Mouse (Mus musculus) urinary bladder, postnatal 14 days (tissue): ENCODE measurements around the gene Nadsyn1.

Source experiments
- DNase-seq: peaks from one replicate; pipeline ENCODE4 v3.0.0; 2021; ENCODE audit warnings: low spot score

Nadsyn1 gene

DNA sequence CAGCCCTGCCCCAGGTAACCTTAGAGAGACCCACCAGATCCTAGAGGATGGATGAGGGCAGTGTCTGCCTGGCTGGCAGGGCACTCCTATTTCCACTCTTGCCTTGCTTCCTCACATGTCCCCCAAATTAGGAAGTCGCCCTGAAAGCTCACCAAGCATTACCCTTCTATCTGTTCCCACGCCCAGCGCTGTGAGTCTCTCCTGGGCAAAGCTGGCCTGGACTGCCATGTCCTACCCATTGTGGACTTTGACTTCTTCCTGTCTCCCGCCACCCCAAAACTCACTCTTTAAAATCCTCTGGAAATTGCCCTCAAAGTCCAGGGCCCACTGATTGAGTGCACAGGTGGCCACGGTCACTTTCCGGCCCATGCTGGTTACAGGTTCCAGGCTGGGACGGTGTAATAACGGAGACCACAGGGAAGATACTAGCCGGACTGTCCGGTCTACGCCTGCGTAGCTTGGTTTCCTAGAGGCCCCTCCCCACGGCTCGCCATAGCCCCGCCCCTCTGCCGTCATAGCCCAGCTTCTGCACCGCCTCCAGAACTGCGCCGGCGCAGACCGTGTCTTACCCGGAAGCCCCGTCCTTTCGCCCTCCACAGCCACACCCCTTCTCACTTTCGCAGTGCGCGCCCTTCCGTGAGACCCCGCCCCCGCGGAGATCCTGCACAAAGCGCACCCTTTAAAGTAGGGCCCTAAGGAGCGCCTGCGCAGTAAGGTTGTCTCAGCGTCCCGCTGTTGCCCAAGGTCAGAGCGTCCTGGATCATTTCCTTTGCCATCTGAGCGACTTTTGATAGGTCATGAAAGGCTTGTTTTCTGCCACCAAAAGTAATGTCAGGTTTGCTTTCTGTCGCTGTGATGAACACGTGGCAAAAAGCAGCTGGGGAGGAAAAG, at the start of gene Nadsyn1, which contains the start of gene Dhcr7:
Nadsyn1 (minus strand) TSS at position 475 of the 891 bp plus-strand sequence.
Dhcr7 (plus strand) TSS at position 771 of the 891 bp plus-strand sequence.
- DNase-seq: peak; percentile 99

GRCm38 (mm10) chr7:143868874-143869273, 46.2 kb upstream of the Nadsyn1 start:
- DNase-seq: no peak

GRCm38 (mm10) chr7:143866538-143866937, 43.9 kb upstream of the Nadsyn1 start, which contains the start of gene Gm498:
TSS of gene Gm498 (plus strand) at chr7:143866838.
- no peak for DNase-seq

DNA sequence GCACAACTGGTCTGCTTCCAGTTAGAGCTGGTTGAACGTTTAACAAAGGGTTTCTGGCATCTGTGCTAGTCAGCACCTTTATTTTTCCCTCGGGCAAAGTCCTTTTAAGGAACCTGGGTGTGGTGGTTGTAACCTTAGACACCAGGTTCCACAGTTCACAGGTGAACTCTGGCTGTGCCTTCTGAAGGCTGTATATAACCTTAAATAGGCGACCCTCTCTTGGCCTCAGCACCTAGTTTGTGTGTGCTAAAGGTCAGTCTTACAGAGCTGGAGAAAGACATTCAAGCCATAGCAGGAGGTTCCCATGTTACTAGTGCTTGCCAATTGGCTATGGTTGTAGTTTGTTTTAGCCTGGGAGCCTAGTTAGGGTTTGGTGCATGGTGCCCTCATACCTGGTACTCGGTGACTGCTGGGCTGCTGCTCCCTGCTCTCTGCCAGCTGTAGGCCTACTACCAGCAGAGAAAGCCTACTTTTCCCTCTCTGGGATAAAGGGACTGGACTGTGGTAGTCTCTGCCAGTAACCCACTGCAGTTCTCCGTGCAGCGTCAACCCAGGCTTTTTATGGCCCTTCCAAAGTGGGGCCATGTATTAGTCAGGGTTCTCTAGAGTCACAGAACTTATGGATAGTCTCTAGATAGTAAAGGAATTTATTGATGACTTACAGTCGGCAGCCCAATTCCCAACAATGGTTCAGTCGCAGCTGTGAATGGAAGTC, 26.3 kb upstream of the Nadsyn1 start:
- no peak for DNase-seq

DNA sequence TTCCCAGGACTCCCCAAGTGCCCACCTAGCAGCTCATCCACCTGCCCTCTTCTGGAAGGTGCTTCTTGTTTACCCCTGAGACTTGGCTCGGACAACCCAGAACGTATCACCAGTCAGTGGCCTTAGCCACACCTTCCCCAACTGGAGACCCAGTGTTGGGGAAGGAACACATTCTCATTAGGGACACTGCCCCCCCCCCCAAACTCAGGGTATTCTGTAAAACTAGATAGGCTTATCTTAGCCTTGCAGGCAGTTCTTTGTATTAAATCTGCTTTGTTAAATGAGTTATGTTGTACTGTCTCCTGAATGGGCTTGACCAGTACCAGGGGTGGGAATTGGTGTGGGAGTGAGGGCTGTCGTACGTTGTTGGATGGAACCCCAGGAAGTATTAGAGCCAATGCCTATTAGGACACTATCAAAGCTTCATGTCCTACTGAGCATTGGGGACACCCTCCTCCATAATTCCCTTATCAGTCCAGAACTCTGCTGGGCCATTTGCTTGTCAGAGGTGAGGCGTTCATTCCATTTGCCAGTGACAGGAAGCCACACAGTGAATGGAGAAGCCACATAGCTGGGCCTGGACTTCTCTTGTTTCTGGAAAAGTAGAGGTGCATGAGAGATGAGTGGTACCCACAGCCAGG, 25.6 kb upstream of the Nadsyn1 start:
- no peak for DNase-seq

DNA sequence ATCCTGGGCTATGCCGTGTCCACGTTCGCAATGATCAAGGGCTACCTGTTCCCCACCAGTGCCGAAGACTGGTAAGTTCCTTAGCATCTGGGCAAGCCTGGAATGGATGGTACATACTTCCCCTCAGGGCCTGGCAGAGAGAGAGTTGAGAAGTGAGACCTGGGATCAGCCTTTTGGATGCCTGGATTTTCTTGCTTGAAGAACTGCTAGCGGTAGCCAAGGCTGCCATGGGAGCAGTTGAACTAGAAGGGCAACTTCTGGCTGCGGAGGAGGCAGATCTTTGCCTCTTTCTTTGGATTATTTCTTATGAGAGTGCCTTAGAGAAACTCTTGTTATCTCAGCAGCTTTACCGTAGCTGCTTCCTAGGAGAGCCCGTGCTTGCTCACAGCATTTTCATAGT, 18.7 kb upstream of the Nadsyn1 start:
- DNase-seq: no peak

DNA sequence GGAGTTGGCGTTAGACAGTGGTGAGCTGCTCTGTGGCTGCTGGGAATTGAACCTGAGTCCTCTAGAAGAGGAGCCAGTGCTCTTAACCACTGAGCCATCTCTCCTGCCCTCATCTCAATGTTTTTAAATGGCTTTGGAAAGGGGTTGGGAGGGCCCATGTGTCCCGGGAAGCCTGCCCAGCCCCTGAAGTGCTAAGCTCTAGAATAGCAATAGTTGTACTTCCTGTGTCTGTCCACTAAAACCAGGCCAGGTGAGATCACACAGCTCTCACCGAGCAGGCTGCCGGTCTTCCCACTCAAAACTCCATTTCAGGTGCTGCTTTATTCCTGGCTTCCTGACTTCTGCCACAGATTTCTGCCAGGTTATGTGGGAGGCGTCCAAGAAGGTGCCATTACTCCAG, 17.5 kb upstream of the Nadsyn1 start:
- DNase-seq: no peak

GRCm38 (mm10) chr7:143837705-143838358, 15.2 kb upstream of the Nadsyn1 start:
- DNase-seq: no peak

GRCm38 (mm10) chr7:143834972-143835371, 12.3 kb upstream of the Nadsyn1 start:
- no peak for DNase-seq

GRCm38 (mm10) chr7:143834316-143834715, 11.7 kb upstream of the Nadsyn1 start:
- DNase-seq: no peak

DNA sequence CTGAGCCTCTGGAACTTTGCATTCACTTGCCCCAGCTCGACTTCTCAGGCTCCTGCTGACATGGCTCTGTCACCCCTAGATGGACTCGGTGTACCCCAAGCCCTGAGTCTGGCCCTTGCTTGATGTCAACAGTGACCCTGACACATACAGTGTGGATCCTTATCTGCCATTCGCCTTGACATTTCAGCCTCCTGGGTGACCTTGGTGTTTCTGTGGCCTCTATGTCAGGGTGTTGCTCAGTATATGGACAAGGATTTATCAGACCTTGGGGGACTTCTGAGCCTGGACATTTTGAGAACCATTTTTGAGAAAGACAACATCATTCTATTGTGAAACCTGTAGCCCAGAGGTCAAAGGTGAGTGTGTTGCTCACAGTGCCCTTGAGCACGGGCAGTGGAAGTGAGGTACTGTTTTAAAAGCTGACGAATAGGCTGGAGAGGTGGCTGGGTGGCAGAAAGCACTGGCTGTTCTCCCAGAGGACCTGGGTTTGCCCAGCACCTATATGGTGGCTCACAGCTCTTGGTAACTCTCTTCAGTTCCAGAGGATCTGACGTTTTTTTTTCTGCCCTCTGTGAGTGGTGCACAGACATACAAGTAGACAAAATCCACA, 11.0 kb upstream of the Nadsyn1 start:
- DNase-seq: no peak

GRCm38 (mm10) chr7:143832611-143833010, 10.0 kb upstream of the Nadsyn1 start:
- no peak for DNase-seq

GRCm38 (mm10) chr7:143832196-143832595, 9.5 kb upstream of the Nadsyn1 start:
- peak; percentile 54 for DNase-seq

DNA sequence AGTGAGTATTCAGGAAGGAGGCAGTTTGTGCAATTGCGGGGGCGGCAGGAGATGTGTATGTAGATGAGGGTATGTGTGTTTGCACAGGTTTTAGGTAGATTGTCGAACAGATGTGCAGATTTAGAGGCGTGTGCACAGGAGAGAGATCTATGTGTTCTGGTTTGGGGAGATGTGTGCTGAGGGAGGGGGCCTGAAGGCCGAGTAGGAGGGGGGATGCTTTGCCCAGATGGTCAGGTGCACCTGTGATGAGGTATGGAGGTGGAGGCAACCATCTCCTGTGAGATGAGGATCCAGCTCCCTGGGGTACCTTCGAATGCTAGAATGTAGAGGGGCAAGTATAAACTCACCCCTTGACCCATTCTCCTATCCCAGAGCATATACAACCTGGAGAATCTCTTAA, 7.8 kb upstream of the Nadsyn1 start:
- no peak for DNase-seq

DNA sequence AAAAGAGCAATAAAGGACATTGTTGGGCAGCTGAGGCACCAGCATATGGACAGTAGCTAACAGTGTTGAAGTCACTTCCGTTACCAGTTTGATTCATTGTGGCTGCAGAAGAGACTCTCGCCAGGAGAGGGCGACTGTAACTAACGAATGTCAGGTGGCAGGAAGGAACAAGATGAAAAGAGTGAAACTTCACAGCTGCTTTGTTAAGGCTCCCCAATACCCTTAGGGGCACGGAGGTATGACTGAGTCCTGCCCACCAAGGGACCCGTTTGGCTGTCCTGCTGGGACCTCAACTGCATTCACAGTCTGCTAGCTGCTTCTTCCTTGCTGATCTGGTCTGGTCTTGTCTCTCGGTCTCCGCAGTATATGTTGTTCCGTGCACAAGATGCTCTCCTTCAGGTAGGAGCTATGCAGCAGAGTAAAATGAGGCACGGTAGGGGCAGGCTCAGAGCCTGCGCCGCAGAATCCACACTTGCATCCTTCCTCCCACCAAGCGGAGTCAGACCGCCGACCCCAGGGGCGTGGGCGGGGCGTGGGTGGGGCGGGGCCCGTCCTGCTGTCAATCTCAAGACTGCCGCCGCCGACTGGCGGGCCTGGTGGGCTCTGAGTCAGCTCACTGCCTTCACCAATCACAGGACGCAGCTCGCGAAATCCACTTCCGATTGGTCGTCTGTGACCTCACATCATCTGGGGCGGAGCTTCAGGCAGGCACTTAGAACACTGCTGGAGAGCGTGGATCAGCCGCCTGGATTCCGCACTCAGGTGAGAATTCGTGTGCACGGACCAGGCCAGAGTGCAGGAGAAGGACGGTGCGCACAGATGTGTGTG, 7.1 kb upstream of the Nadsyn1 start:
- DNase-seq: peak; percentile 95

DNA sequence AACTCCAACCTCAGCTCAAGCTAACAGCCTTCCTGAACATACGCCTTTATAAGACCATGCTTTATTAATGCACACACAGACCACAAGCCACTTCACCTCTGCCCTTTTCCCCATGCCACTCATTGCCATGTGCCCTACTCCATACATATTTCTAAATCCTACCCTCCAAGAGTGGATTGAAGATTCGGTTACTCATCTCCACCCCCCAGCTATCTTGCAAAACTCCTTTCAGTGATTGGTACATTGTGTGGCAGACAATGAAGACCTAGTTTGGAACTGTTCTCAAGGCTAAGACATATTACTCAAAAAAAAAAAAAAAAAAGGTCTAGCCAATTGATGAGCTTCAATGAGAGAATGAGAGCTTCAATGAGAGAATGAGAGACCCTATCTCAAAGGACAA, 4.3 kb upstream of the Nadsyn1 start:
- no peak for DNase-seq

DNA sequence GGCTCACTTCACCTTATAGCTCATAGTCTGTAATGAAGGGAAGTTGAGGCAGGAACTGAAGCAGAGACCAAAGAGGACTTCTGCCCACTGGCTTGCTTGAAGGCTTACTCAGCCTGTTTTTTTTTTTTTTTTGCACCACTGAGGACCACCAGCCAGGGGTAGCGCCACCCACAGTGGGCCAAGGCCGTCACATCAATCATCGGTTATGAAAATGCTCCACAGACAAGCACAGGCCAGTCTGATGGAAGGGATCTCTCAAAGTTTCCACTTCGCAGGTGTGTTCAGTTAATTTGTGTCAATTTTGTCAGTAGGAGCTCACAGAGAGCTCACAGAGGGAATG, 587 bp upstream of the Nadsyn1 start:
- no peak for DNase-seq

DNA sequence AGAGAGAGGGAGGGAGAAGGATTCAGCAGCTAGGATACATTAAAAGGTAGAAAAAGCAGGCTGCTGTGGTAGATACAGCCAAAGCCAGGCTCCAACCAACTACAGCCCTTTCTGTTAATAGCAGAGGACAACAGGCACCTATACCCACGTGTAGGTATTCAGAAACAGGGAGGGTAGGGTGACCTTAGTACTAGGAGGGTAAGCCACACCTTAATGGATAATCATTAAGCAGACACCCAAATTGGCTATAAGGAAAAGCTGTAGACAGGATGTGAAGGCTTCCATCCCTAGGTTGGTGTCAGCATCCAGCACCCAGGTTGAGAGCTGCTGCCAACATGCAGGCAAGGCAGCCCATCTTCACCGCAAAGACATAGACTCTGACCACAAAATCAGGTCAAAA, 1.4 kb downstream of the Nadsyn1 start:
- no peak for DNase-seq

GRCm38 (mm10) chr7:143819201-143819600, 3.4 kb downstream of the Nadsyn1 start:
- no peak for DNase-seq

- DNase-seq: no peak
Measured at GRCm38 (mm10) chr7:143808909-143809308, 13.7 kb downstream of the Nadsyn1 start.

DNA sequence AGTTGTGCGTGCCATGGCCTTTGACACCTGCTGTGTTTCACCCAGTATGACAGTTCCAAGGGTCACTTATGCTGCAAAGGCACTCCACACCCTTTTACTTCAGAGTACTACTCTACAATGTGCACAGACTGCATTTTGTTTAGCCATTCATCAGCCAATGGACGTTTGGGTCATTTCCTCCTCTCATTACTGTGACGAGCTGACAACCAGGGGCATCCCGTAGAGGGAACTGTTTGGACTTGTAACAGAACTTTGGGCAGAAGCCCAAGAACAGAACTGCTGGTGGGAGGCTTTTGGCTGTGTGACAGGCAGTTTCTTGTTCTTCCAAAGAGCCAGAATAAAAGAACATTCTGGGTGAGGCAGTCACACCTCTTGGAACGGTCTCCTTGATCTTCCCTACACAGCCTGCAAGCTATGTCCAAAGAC, 17.4 kb downstream of the Nadsyn1 start:
- DNase-seq: peak; percentile 24
